Mouse (Mus musculus): ENCODE data around the gene Dleu7. TPM values are rescaled to one million over a fixed set of nuclear protein-coding genes. Genes with fewer than 3 reads are reported as not detected.

Dleu7 gene
- polyA plus RNA-seq (2012; rRNA removed), result 0.10 and 0.11 TPM in 2 replicates

GRCm38 (mm10) chr14:62292488-62293339 is at the start of gene Dleu7, which contains the start of gene Rnaseh2b:
Gene Dleu7, minus strand, starts transcription at chr14:62293047.
Gene Rnaseh2b, plus strand, starts transcription at chr14:62292589.

Other genes with a start within 250 kb of the Dleu7 start
- 0.32 and 0.34 TPM in 2 replicates for gene Rnaseh2b, start 458 bp downstream of the Dleu7 start, polyA plus RNA-seq (2012; rRNA removed)
- gene Gucy1b2, start 163.2 kb upstream of the Dleu7 start, polyA plus RNA-seq (2012; rRNA removed), result not detected in 2 replicates